Mouse (Mus musculus): ENCODE data around the gene Dph3. TPM values are rescaled to one million over a fixed set of nuclear protein-coding genes. Genes with fewer than 3 reads are reported as not detected.
A peak's percentile ranks its signal among the peaks of the same experiment; 100 is the strongest.
"Not testable (repeated sequence)": the region's sequence is repeated elsewhere in the genome, so short reads cannot be mapped to it uniquely, and the experiment has no call there.

The Dph3 gene
- 74.5 and 78.8 TPM in 2 replicates for polyA plus RNA-seq (2015; fragmentation: Nextera tagmentation; extraction: Ambion mirVana)

DNA sequence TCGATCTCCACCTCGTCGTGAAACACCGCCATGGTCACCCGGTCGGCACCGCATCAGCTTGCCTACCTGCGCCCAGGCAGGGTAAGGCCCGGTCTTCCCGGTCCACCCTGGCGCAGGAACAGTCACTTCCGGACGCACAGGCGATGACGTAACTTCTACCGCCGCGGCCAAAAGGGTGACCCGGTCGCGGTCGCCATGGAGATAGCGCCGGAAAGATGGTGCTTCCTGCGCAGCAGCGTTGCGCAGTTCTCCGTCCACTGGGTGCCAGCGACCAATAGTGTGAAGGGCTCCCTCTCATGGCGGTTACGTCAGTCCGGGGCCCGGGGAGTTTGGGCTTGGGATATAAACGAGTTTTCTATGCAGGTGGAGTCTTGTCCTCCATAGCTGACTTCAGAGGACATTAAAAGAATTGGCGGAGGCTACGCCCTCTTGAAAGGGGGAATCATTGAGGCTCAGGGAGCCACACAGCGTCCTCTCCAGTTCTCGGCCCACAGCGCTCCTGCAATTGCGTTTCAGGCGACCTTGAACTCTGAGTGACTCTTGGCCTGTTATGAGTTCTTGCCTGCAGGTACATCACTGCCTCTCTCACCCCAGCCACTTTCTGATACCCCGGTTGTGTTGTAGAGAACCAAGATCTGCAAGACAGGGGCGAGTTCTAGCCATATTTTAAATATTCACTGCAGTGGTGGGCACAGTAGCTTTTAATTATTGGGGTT lies at the start of gene Dph3:
TSS of gene Dph3 (minus strand) at position 244 of the 716 bp plus-strand sequence.
- H3K36me3 ChIP-seq = peaks cover 23% of the 10 kb centered on the region
- peak within 1 kb of the TSS; percentile 90 for H3K27ac ChIP-seq (replicated peaks)
- H3K9ac ChIP-seq = peak within 1 kb of the TSS; percentile 42
- under 1% methylated on average over 43 of the region's 43 CpGs for WGBS
- H3K4me1 ChIP-seq = peaks cover 15% of the 10 kb centered on the region; the same call in 1 of the 2 replicates
- peak within 1 kb of the TSS; percentile 59 for H3K4me2 ChIP-seq (replicated peaks)
- H3K4me3 ChIP-seq (replicated peaks) = peak within 1 kb of the TSS; percentile 61
- peak; percentile 96 for ATAC-seq (ENCODE audit: insufficient number of reproducible peaks, low FRiP score, low TSS enrichment, low read depth)
- H3K27me3 ChIP-seq = no peaks in the 10 kb centered on the region
- no peaks in the 10 kb centered on the region for H3K9me3 ChIP-seq (replicated peaks)

DNA sequence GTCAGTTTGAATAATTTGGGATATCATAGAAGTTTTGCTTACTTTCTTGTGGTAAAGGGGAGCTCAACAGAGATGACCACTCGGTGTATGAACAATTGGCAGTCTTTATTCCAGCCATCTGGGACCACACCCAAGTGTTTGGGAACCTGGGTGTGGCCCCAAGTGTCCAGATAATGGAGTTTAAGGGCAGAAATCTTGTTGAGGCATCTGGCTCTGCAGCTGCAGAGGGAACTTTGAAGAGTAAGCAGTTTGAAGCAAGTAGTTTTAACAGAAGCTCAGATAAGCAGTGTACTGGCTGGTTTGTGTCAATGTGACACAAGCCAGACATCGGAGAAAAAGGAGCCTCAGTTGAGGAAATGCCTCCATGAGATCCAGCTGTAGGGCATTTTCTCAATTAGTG lies 48.8 kb upstream of the Dph3 start:
- H3K4me2 ChIP-seq (replicated peaks) = no peak overlapping the region
- H3K27ac ChIP-seq (replicated peaks) = no peak overlapping the region
- no peaks in the 10 kb centered on the region for H3K27me3 ChIP-seq
- WGBS = 56% methylated on average over 2 of the region's 2 CpGs
- H3K36me3 ChIP-seq = no peaks in the 10 kb centered on the region
- no peaks in the 10 kb centered on the region for H3K4me1 ChIP-seq
- no peak overlapping the region for H3K9ac ChIP-seq
- no peak for ATAC-seq (ENCODE audit: insufficient number of reproducible peaks, low FRiP score, low TSS enrichment, low read depth)
- H3K4me3 ChIP-seq (replicated peaks) = no peak overlapping the region
- H3K9me3 ChIP-seq (replicated peaks) = no peaks in the 10 kb centered on the region

DNA sequence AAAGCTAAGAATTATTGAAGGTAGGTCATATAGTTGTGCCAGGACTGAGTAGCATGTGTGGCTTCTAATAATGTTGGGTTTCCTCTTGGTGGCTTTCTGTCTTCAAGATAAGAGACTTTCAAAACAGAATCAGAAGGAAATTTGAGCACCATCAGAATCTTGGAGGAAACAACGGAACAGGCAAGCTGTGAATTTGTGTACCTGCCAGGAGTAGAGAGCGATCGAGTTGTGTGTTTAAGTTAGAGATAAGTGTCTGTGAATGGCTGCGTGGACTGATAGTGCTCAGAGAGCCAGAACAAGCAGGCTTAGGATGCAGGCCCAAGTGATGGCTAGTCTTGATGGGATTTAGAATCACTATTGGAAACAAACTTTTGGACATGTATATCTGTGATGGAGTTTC lies 46.3 kb upstream of the Dph3 start:
- Histone ChIP-seq H3K36me3 (no peaks in the 10 kb centered on the region), H3K4me2 (replicated peaks) (no peak overlapping the region), H3K9ac (no peak overlapping the region), H3K4me3 (replicated peaks) (no peak overlapping the region), H3K27me3 (no peaks in the 10 kb centered on the region), H3K9me3 (replicated peaks) (no peaks in the 10 kb centered on the region), H3K4me1 (no peaks in the 10 kb centered on the region), H3K27ac (replicated peaks) (no peak overlapping the region)
- 84% methylated on average over 4 of the region's 4 CpGs for WGBS
- no peak for ATAC-seq (ENCODE audit: insufficient number of reproducible peaks, low FRiP score, low TSS enrichment, low read depth)

DNA sequence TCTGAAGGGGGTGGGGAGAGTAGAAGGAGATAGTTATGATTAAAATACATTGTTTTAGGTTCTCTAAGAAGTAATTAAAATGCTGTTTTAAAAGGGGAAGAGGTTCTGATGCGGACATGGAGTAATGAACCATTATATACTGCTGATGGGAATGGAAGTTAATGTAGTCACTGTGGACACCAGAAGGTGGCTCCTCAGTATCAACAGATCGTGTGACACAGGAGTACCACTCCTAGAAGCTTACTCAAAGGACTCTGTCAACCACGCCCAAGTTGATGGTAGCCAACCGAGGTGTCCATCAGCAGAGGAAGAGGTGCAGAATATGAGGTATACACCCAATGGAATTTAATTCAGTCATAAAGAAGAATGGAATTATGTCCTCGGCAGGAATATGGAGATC lies 42.9 kb upstream of the Dph3 start:
- WGBS = 82% methylated on average over 5 of the region's 5 CpGs
- H3K27me3 ChIP-seq = no peaks in the 10 kb centered on the region
- no peaks in the 10 kb centered on the region for H3K36me3 ChIP-seq

DNA sequence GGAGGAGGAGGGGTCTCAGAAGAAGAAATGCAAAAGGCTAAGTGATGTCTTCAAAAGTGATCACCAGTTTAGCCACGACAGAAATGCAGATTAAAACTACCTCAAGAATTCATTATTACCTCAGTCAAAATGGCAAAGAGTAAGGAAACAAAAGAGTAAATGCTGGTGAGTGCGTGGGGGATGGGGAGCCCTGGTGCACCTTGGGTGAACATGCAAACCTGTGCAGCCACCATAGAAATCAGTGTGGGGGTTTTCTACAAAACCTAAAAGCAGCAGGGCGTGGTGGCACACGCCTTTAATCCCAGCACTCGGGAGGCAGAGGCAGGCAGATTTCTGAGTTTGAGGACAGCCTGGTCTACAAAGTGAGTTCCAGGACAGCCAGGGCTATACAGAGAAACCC lies 39.7 kb upstream of the Dph3 start:
- WGBS = 71% methylated on average over 5 of the region's 5 CpGs

More for the DNA sequence above, 42.9 kb upstream of the Dph3 start:
- ATAC-seq (ENCODE audit: insufficient number of reproducible peaks, low FRiP score, low TSS enrichment, low read depth) = no peak
- no peak overlapping the region for H3K27ac ChIP-seq (replicated peaks)
- H3K4me1 ChIP-seq = no peaks in the 10 kb centered on the region
- no peak overlapping the region for H3K4me3 ChIP-seq (replicated peaks)
- H3K4me2 ChIP-seq (replicated peaks) = no peak overlapping the region
- H3K9me3 ChIP-seq (replicated peaks) = no peaks in the 10 kb centered on the region
- H3K9ac ChIP-seq = no peak overlapping the region

DNA sequence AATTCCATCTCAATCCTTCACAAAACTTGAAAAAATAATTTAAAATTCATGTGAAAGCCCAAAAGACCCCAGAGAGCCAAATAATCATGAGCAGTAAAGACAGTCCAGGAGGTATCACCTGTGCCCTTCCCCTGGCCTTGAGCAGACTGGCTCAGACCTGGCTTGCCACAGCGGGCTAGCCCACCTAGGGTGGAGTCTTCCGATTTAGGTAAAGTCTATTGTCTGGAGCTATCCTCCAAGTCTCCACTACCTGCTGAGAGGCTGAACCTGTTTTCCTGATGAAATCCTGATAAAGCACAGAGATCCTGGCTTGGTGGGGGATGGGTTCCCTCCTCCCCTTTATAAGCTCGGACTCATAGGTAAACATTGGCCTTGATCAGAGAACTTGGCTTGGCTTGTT lies 38.7 kb upstream of the Dph3 start:
- ATAC-seq (ENCODE audit: insufficient number of reproducible peaks, low FRiP score, low TSS enrichment, low read depth) = no peak
- Histone ChIP-seq H3K36me3 (no peaks in the 10 kb centered on the region), H3K9ac (no peak overlapping the region), H3K4me1 (no peaks in the 10 kb centered on the region), H3K27ac (replicated peaks) (no peak overlapping the region), H3K9me3 (replicated peaks) (no peaks in the 10 kb centered on the region), H3K4me3 (replicated peaks) (no peak overlapping the region), H3K27me3 (no peaks in the 10 kb centered on the region), H3K4me2 (replicated peaks) (no peak overlapping the region)
- 66% methylated on average over 3 of the region's 3 CpGs for WGBS

More for the DNA sequence above, 39.7 kb upstream of the Dph3 start:
- not testable (repeated sequence) for H3K4me2 ChIP-seq (replicated peaks); H3K4me3 ChIP-seq (replicated peaks); ATAC-seq (ENCODE audit: insufficient number of reproducible peaks, low FRiP score, low TSS enrichment, low read depth); H3K9me3 ChIP-seq (replicated peaks); H3K36me3 ChIP-seq; H3K4me1 ChIP-seq; H3K27me3 ChIP-seq; H3K9ac ChIP-seq; H3K27ac ChIP-seq (replicated peaks)

DNA sequence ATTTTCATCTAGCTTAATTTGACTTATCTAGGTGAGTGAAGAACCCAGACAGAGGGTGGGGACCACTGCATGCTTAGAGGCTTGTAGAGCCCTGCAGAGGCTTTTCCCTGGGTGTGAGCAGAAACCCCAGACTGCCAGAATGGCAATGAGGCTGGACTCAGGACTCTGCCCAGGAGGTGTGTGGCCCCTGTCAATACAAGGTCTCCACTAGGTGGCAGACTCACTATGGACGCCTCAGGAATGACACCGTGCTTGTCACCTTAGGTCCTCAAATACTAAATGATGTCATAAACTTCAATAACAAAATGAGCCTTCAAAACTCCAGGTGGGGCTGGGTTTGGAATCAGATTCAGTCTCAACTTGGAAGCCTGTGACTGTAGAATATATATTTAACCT lies 36.4 kb upstream of the Dph3 start:
- WGBS = 43% methylated on average over 2 of the region's 2 CpGs
- Histone ChIP-seq H3K27ac (replicated peaks) (no peak overlapping the region), H3K4me2 (replicated peaks) (no peak overlapping the region), H3K9ac (no peak overlapping the region), H3K4me1 (no peaks in the 10 kb centered on the region), H3K9me3 (replicated peaks) (no peaks in the 10 kb centered on the region), H3K36me3 (no peaks in the 10 kb centered on the region), H3K4me3 (replicated peaks) (no peak overlapping the region), H3K27me3 (no peaks in the 10 kb centered on the region)
- no peak for ATAC-seq (ENCODE audit: insufficient number of reproducible peaks, low FRiP score, low TSS enrichment, low read depth)

DNA sequence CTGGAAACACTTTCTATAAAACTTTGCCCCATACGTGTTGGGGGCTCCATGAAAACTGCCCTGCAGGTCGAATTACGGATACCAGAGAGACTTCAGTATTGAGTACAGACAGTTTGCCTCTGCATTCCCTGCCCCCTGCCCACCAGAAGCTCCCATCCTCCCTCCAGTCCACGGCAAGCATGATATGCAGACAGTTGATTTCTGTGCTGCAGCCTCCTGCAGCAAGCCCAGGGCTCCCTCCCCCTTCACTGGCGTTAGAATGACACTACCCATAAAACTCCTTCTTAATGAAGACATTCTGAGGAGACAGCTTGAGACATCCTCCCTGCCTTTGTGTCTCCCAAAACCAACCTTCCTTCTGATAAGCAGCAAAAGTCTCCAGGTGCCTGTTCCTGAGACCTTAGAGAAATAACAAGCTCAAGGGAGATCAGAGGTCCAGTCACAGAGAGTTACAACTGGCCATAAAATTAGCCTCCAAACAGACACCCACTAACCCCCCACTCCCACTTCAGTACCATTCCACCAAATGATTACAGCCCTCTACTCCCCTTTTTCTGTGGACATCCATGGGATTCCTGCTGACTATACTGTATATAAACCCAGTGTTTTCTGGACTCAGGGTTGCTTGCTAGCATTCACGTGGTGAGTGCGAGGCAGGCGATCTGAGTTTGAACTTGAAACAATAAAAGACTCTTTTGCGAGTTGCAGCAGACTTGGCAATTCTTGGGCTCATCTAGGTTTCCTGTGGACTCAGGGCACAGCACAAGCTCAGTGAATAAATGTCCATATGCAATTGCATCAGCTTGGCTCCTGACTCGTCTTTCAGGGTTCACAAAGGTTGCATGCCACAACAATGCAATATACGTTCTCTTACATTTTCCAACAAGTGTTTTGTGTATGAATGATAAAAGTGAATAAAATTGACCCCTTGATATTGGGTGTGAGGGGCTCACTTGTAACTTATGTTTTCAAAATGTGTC lies 35.7 kb upstream of the Dph3 start:
- 60% methylated on average over 11 of the region's 11 CpGs for WGBS
- Histone ChIP-seq H3K9me3 (replicated peaks) (no peaks in the 10 kb centered on the region), H3K4me2 (replicated peaks) (no peak overlapping the region), H3K36me3 (no peaks in the 10 kb centered on the region), H3K9ac (no peak overlapping the region), H3K4me3 (replicated peaks) (no peak overlapping the region), H3K27me3 (no peaks in the 10 kb centered on the region), H3K27ac (replicated peaks) (no peak overlapping the region), H3K4me1 (no peaks in the 10 kb centered on the region)
- ATAC-seq (ENCODE audit: insufficient number of reproducible peaks, low FRiP score, low TSS enrichment, low read depth) = no peak

DNA sequence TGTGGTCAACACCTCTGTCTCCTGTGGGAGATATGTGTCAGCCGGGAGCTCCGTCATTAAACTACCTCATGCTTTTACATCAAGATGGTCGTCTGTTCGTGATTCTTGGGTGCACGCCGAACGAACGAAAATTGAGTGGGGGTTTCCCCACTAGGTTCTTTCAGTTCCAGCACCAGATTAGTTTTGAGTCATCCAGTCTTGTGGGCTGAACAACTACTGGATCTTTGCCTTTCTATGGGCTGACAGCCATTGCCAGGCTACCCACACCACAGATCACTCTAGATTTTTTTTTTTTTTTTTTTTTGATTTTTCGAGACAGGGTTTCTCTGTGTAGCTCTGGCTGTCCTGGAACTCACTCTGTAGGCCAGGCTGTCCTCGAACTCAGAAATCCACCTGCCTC lies 26.6 kb upstream of the Dph3 start:
- H3K9ac ChIP-seq; H3K4me1 ChIP-seq; H3K36me3 ChIP-seq; ATAC-seq (ENCODE audit: insufficient number of reproducible peaks, low FRiP score, low TSS enrichment, low read depth); H3K4me2 ChIP-seq (replicated peaks); H3K4me3 ChIP-seq (replicated peaks); H3K27me3 ChIP-seq; H3K27ac ChIP-seq (replicated peaks); H3K9me3 ChIP-seq (replicated peaks): not testable (repeated sequence)
- 94% methylated on average over 10 of the region's 10 CpGs for WGBS

DNA sequence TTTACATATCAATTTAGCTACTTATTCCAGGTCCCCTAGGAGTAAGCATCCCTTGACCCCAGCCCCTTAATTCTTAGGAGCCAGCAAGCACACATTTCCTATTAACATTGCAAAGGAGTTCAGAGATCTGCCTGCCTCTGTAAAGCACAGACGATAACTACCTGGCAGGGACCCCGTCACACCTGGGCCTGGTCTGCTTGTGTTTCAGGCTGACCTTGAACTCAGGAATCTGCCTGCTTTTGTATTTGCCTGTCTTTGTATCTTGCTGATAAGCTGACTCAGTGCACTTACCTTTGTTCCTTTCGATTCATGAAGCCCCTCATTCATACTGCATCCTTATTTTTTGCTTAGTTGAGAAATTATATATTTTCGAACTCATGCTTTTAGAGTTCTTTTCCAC lies 21.4 kb upstream of the Dph3 start:
- no peak overlapping the region for H3K4me2 ChIP-seq (replicated peaks)
- no peak overlapping the region for H3K27ac ChIP-seq (replicated peaks)
- H3K27me3 ChIP-seq = no peaks in the 10 kb centered on the region
- no peak for ATAC-seq (ENCODE audit: insufficient number of reproducible peaks, low FRiP score, low TSS enrichment, low read depth)
- H3K4me1 ChIP-seq = no peaks in the 10 kb centered on the region
- H3K4me3 ChIP-seq (replicated peaks) = no peak overlapping the region
- WGBS = 89% methylated on average over 4 of the region's 4 CpGs
- no peak overlapping the region for H3K9ac ChIP-seq
- peaks cover 4% of the 10 kb centered on the region; the same call in 1 of the 2 replicates for H3K36me3 ChIP-seq
- no peaks in the 10 kb centered on the region for H3K9me3 ChIP-seq (replicated peaks)

DNA sequence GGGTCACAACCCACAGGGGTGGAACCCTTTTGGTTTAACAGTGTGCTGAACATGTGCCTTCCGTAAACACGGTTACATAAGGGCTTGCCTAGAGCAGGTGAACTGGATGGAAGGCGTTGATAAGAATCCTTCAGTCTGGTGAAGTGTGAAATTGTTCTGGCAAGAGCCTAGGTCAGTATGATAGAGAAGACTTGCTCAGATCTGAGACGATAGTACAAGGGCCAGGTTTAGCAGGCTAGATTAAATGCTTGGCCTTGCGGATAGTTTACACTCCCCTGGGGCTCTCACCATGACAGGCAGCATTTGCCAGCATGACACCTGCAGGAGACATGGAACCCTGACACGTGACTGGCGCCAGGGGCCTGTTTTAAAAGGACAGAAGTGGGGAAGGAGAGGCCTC lies 20.1 kb upstream of the Dph3 start:
- Histone ChIP-seq H3K9ac (no peak overlapping the region), H3K4me3 (replicated peaks) (no peak overlapping the region), H3K4me2 (replicated peaks) (no peak overlapping the region), H3K4me1 (no peaks in the 10 kb centered on the region), H3K9me3 (replicated peaks) (no peaks in the 10 kb centered on the region), H3K27me3 (no peaks in the 10 kb centered on the region), H3K27ac (replicated peaks) (no peak overlapping the region), H3K36me3 (peaks cover 7% of the 10 kb centered on the region)
- WGBS = 46% methylated on average over 7 of the region's 7 CpGs
- ATAC-seq (ENCODE audit: insufficient number of reproducible peaks, low FRiP score, low TSS enrichment, low read depth) = no peak
